Mouse (Mus musculus) testis, adult 2 months (tissue): ENCODE data around the gene Btnl10. TPM values are rescaled to one million over a fixed set of nuclear protein-coding genes. Genes with fewer than 3 reads are reported as not detected.

Source experiments
- H3K27ac ChIP-seq: fragments of 200-500 bp; 2 replicates; pipeline ENCODE4 v1.5.1; 2012; ENCODE audit warnings: low read depth, low read length; ENCODE audit not compliant: control insufficient read depth, insufficient read depth
- H3K27me3 ChIP-seq: fragments of 200-500 bp; 2 replicates; pipeline ENCODE4 v1.6.1; 2012; ENCODE audit warnings: mild to moderate bottlenecking, low read length, moderate library complexity; ENCODE audit not compliant: control insufficient read depth, insufficient read depth
- H3K36me3 ChIP-seq: fragments of 200-500 bp; 2 replicates; pipeline ENCODE4 v1.6.1; 2012; ENCODE audit warnings: mild to moderate bottlenecking, low read length; ENCODE audit not compliant: control insufficient read depth, insufficient read depth
- H3K4me1 ChIP-seq: fragments of 200-500 bp; 2 replicates; pipeline ENCODE4 v1.6.1; 2012; ENCODE audit warnings: low read length; ENCODE audit not compliant: control insufficient read depth, insufficient read depth
- H3K4me3 ChIP-seq: fragments of 200-500 bp; 2 replicates; pipeline ENCODE4 v1.5.1; 2012; ENCODE audit warnings: low read depth, mild to moderate bottlenecking, low read length, moderate library complexity, mixed read lengths; ENCODE audit not compliant: control insufficient read depth
- CTCF ChIP-seq: fragments of 200-500 bp; IDR thresholded peaks from 2 replicates; pipeline ENCODE4 v1.5.1; 2012; ENCODE audit warnings: low read depth, mild to moderate bottlenecking, inconsistent platforms, low read length, moderate library complexity; ENCODE audit not compliant: control insufficient read depth, insufficient read depth, insufficient replicate concordance
- POLR2A ChIP-seq: fragments of 200-500 bp; IDR thresholded peaks from 2 replicates; pipeline ENCODE4 v1.6.1; 2012; ENCODE audit warnings: low read depth, mild to moderate bottlenecking, inconsistent platforms, low read length, moderate library complexity; ENCODE audit not compliant: control insufficient read depth
- polyA plus RNA-seq: library from polyadenylated mRNA; depleted of rRNA; stranded (reverse); fragments of >200 nt; gene quantifications from 2 replicates; pipeline ENCODE4 v1.2.3, GENCODE M21; 2012

The Btnl10 gene
- polyA plus RNA-seq, 1 experiment, result 10.1 TPM

- H3K36me3 ChIP-seq, result peaks cover 2% of the 10 kb centered on the region
- H3K27me3 ChIP-seq, result no peaks in the 10 kb centered on the region
- TF ChIP-seq CTCF (no peak), POLR2A (peak; percentile 82)
- H3K4me1 ChIP-seq, result peaks cover 7% of the 10 kb centered on the region
- peak within 1 kb of the TSS; percentile 89 for H3K4me3 ChIP-seq
- H3K27ac ChIP-seq, result peak within 1 kb of the TSS; percentile 93
These were observed 13.9 kb upstream of the Btnl10 start, which contains the start of gene Zfp39 for GRCm38 (mm10) chr11:58903511-58904409. Zfp39 (minus strand) TSS chr11:58904225.

- TF ChIP-seq POLR2A (no peak), CTCF (no peak)
- Histone ChIP-seq H3K36me3 (peaks cover 2% of the 10 kb centered on the region), H3K27ac (peak overlapping the region; percentile 56; the same call in 1 of the 2 replicates), H3K4me3 (peak overlapping the region; percentile 89), H3K27me3 (no peaks in the 10 kb centered on the region), H3K4me1 (peaks cover 7% of the 10 kb centered on the region)
These were observed 13.3 kb upstream of the Btnl10 start for GRCm38 (mm10) chr11:58904410-58904718.

GRCm38 (mm10) chr11:58904838-58905237, 12.9 kb upstream of the Btnl10 start:
- Histone ChIP-seq H3K27me3 (no peaks in the 10 kb centered on the region), H3K4me3 (peak overlapping the region; percentile 75), H3K36me3 (peaks cover 2% of the 10 kb centered on the region), H3K27ac (peak overlapping the region; percentile 81), H3K4me1 (peaks cover 7% of the 10 kb centered on the region)
- no peak for TF ChIP-seq CTCF
- 0 out of 2 replicates have a peak, but pooled peaks have one; percentile 19 for TF ChIP-seq POLR2A

- Histone ChIP-seq H3K4me3 (no peak overlapping the region), H3K27me3 (no peaks in the 10 kb centered on the region), H3K36me3 (no peaks in the 10 kb centered on the region), H3K27ac (no peak overlapping the region), H3K4me1 (peaks cover 25% of the 10 kb centered on the region)
- TF ChIP-seq POLR2A (no peak), CTCF (no peak)
These were observed 3.9 kb upstream of the Btnl10 start for GRCm38 (mm10) chr11:58913776-58914175.

GRCm38 (mm10) chr11:58914461-58915028, 3.2 kb upstream of the Btnl10 start:
- no peaks in the 10 kb centered on the region for H3K36me3 ChIP-seq
- H3K27ac ChIP-seq, result no peak overlapping the region
- H3K27me3 ChIP-seq, result no peaks in the 10 kb centered on the region
- no peak; the same call in 1 of the 2 replicates for TF ChIP-seq CTCF
- TF ChIP-seq POLR2A, result no peak
- H3K4me1 ChIP-seq, result peaks cover 25% of the 10 kb centered on the region
- H3K4me3 ChIP-seq, result peak overlapping the region; percentile 45

DNA sequence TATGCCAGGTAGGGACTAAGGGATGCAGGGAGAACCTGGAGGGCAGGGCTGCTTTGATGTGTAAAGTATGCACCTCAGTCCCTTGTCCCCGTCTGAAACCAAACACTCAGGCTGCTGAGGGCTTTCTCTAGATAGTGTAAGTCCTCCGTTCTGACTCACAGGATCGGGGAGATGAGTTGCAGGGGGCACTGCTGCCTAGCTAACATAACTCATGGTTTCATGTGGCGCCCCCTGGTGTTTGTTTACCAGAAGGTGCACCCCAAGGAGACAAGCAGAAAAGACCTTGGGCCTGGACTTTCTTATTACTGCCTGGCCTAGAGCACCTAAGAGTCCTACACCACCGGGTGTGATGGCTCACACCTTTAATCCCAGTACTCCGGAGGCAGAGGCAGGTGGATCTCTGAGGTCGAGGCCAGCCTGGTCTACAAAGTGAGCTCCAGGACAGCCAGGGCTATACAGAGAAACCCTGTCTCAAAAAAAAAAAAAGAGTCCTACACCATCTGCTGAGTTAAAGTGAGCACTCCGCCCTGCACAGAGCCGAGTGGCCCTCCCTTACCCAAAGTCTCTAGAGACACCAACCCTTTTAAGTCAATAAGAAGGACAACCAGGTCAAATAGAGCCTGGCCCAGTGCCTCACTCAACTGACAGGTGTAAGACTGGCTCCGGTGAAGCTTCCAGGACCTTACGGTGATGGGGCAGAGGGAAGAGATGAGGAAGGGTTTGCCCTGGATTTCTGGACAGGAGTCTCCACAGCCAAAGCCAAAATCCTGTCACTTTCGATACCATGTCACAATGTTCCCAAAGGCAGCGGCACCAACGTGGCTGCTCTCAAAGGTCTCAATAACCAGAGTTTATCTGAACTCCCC, 596 bp upstream of the Btnl10 start:
- Histone ChIP-seq H3K27me3 (no peaks in the 10 kb centered on the region), H3K27ac (no peak overlapping the region; the same call in 1 of the 2 replicates)

More for the DNA sequence above, 596 bp upstream of the Btnl10 start:
- Histone ChIP-seq H3K4me1 (peaks cover 25% of the 10 kb centered on the region), H3K4me3 (no peak overlapping the region), H3K36me3 (no peaks in the 10 kb centered on the region)
- TF ChIP-seq POLR2A (no peak), CTCF (peak; percentile 70)
